Mouse (Mus musculus) cerebellum, postnatal 14 days (tissue): Measurements from ENCODE around the gene Omt2b.
"Not testable (repeated sequence)": the region's sequence is repeated elsewhere in the genome, so short reads cannot be mapped to it uniquely, and the experiment has no call there.

Experiments used
- DNase-seq, 2 experiments: peaks; one replicate each; pipeline ENCODE4 v3.0.0; 2021; ENCODE audit warnings: mixed read lengths in 2 of 2

Gene Omt2b

GRCm38 (mm10) chr9:78354665-78355578 lies 27.5 kb downstream of the Omt2b start:
- no peak for DNase-seq

- DNase-seq, result no peak
Measured at GRCm38 (mm10) chr9:78355611-78356010, 28.2 kb downstream of the Omt2b start, which contains the start of gene Gsta2. Gsta2 (minus strand) TSS chr9:78355788.

GRCm38 (mm10) chr9:78358053-78358452 lies 30.7 kb downstream of the Omt2b start:
- peak; percentile 67 to 85 for DNase-seq

GRCm38 (mm10) chr9:78359750-78360483 lies 32.5 kb downstream of the Omt2b start:
- no peak for DNase-seq

GRCm38 (mm10) chr9:78360484-78360872 lies 33.1 kb downstream of the Omt2b start:
- DNase-seq, result no peak

- no peak for DNase-seq
Measured at GRCm38 (mm10) chr9:78363374-78363773, 36.0 kb downstream of the Omt2b start.

GRCm38 (mm10) chr9:78364701-78365100 lies 37.3 kb downstream of the Omt2b start:
- no peak for DNase-seq

GRCm38 (mm10) chr9:78365850-78366544 lies 38.6 kb downstream of the Omt2b start:
- DNase-seq, result no peak

- not testable (repeated sequence) for DNase-seq
Measured at GRCm38 (mm10) chr9:78367959-78368358, 40.6 kb downstream of the Omt2b start, which contains the start of gene Dppa5a. Dppa5a (minus strand) TSS chr9:78368177.

- no peak for DNase-seq
Measured at GRCm38 (mm10) chr9:78368671-78369293, 41.4 kb downstream of the Omt2b start.

GRCm38 (mm10) chr9:78369349-78369748 lies 42.0 kb downstream of the Omt2b start:
- DNase-seq, result no peak

- DNase-seq, result no peak
Measured at GRCm38 (mm10) chr9:78369786-78370185, 42.4 kb downstream of the Omt2b start.

GRCm38 (mm10) chr9:78371441-78371840 lies 44.1 kb downstream of the Omt2b start:
- DNase-seq, result no peak

GRCm38 (mm10) chr9:78372827-78373504 lies 45.6 kb downstream of the Omt2b start:
- DNase-seq, result no peak

GRCm38 (mm10) chr9:78374397-78374796 lies 47.0 kb downstream of the Omt2b start:
- DNase-seq, result no peak

- DNase-seq, result no peak
Measured at GRCm38 (mm10) chr9:78374885-78375389, 47.5 kb downstream of the Omt2b start.

GRCm38 (mm10) chr9:78375486-78375885 lies 48.1 kb downstream of the Omt2b start:
- DNase-seq, result no peak

GRCm38 (mm10) chr9:78377546-78377945 lies 50.2 kb downstream of the Omt2b start:
- DNase-seq, result no peak

- DNase-seq, result peak; percentile 58 to 70
Measured at GRCm38 (mm10) chr9:78378113-78378785, 50.9 kb downstream of the Omt2b start, which contains the start of gene Ooep. Ooep (minus strand) TSS chr9:78378725.
